Mouse (Mus musculus): Measurements from ENCODE around the gene Clic4.

GRCm38 (mm10) chr4:135266987-135267386 is 5.6 kb downstream of the Clic4 start:
- no peak for TF ChIP-seq POLR2A (IDR thresholded peaks at IDR 0.05; ENCODE audit: control insufficient read depth, extremely low read depth, insufficient read depth, low read length, poor library complexity)
- TF ChIP-seq CTCF (IDR thresholded peaks at IDR 0.05; ENCODE audit: borderline replicate concordance, control insufficient read depth, extremely low read depth, insufficient read depth, low read length, poor library complexity), result no peak

All from thymus, adult 2 months (tissue).